Mouse (Mus musculus): ENCODE data around the gene Acin1. TPM values are rescaled to one million over a fixed set of nuclear protein-coding genes. Genes with fewer than 3 reads are reported as not detected.

Acin1 gene
- polyA plus RNA-seq (2014; fragmentation: Nextera tagmentation; extraction: Ambion mirVana): 112 TPM in 2 replicates

DNA sequence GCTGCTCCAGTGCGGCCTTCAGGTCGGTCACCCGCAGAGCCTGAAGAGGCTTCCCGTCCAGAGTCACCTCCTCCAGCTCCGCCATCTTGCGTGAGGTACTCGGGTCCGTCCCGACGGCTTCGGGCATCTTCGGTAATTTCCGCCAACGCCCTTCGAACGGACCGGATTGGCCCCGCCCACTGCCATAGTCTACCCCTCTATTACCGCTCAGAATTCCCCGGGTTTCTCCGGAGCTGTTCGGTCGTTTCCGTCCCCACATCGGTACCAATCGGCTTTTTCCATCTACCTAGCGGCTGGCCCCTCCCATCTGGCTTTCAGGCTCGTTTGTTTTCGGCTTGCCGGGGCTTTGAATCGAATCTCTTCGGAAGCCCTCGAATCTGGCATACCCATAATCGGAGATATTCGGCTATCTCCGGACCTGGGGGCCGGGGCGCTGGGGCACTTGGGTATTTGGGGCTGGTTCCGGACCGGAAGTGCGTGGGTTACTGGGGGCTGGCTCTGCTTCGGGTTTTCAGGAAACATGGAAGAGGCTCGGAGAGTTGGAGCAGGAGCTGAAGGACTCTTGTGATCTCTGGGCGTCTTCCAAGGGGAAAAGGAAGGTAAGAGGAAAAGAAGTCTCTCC, at the start of gene Acin1:
Acin1 (minus strand) TSS at position 410 of the 622 bp plus-strand sequence.
- under 1% methylated on average over 44 of the region's 44 CpGs for WGBS
- H3K27ac ChIP-seq (ENCODE audit: low read depth): peak within 1 kb of the TSS; percentile 95
- H3K9me3 ChIP-seq (ENCODE audit: control insufficient read depth, low read length): no peaks in the 10 kb centered on the region
- peak within 1 kb of the TSS; percentile 88 for H3K4me3 ChIP-seq (ENCODE audit: low read depth, low read length)
- peaks cover 53% of the 10 kb centered on the region for H3K36me3 ChIP-seq (ENCODE audit: control insufficient read depth, insufficient read depth, low read length)
- peak within 1 kb of the TSS; percentile 96 for H3K9ac ChIP-seq (ENCODE audit: low read length)
- H3K4me2 ChIP-seq (ENCODE audit: low read length): peak within 1 kb of the TSS; percentile 77
- no peaks in the 10 kb centered on the region for H3K27me3 ChIP-seq (replicated peaks; ENCODE audit: control insufficient read depth, insufficient read depth, low read length)
- DNase-seq (ENCODE audit: low spot score) (peak; percentile 100), ATAC-seq (replicated peaks; ENCODE audit: low FRiP score, low TSS enrichment, low read depth) (peak; percentile 97)
- peaks cover 13% of the 10 kb centered on the region for H3K4me1 ChIP-seq (replicated peaks; ENCODE audit: control insufficient read depth, insufficient read depth, low read length)

DNA sequence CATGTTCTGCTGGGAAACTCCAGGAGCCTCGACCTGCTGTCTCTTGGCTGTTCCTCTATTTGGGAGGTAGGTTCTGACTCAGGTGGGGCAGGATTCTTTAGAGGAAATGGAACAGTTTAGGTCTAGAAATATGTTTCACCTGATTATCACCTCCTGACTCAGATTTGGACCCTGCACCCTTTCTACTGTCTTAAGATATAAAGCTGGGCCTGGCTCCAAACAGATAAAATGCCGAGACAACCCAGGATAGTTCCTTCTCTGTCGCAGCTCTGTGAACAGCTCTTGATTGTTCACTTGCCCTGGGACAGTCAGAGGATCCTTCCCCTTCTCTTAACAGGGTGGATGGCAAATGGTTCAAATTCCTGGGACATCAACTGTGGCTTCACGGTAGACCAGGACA, 48.5 kb upstream of the Acin1 start:
- Histone ChIP-seq H3K9ac (ENCODE audit: low read length) (no peak overlapping the region), H3K27ac (ENCODE audit: low read depth) (no peak overlapping the region), H3K36me3 (ENCODE audit: control insufficient read depth, insufficient read depth, low read length) (no peaks in the 10 kb centered on the region), H3K27me3 (replicated peaks; ENCODE audit: control insufficient read depth, insufficient read depth, low read length) (no peaks in the 10 kb centered on the region), H3K4me2 (ENCODE audit: low read length) (no peak overlapping the region), H3K4me1 (replicated peaks; ENCODE audit: control insufficient read depth, insufficient read depth, low read length) (no peaks in the 10 kb centered on the region; the same call in 1 of the 2 replicates), H3K4me3 (ENCODE audit: low read depth, low read length) (no peak overlapping the region), H3K9me3 (ENCODE audit: control insufficient read depth, low read length) (no peaks in the 10 kb centered on the region)
- 71% methylated on average over 4 of the region's 4 CpGs for WGBS
- no peak for ATAC-seq (replicated peaks; ENCODE audit: low FRiP score, low TSS enrichment, low read depth)
- DNase-seq (ENCODE audit: low spot score): no peak

DNA sequence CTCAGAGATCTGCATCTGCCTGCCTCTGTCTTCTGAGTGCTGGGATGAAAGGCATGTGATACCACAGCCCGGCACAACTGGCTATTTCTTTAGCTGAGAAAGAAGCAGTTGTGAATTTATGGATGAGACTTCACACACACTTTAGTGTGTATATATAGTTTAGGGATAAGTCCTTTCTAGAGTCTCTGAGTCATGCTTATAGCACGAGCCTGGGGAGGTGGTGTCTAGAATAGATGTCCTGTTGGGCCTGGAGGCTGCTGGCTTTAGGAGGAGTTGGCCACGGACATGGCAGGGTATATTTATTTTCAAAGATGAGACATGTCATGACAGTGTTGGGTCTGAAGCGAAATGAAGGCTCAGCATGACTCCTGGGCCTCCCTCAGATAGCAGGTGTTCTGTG, 47.3 kb upstream of the Acin1 start:
- Histone ChIP-seq H3K4me2 (ENCODE audit: low read length) (no peak overlapping the region), H3K4me3 (ENCODE audit: low read depth, low read length) (no peak overlapping the region), H3K9ac (ENCODE audit: low read length) (no peak overlapping the region), H3K36me3 (ENCODE audit: control insufficient read depth, insufficient read depth, low read length) (no peaks in the 10 kb centered on the region), H3K27ac (ENCODE audit: low read depth) (no peak overlapping the region), H3K27me3 (replicated peaks; ENCODE audit: control insufficient read depth, insufficient read depth, low read length) (no peaks in the 10 kb centered on the region), H3K4me1 (replicated peaks; ENCODE audit: control insufficient read depth, insufficient read depth, low read length) (no peaks in the 10 kb centered on the region; the same call in 1 of the 2 replicates), H3K9me3 (ENCODE audit: control insufficient read depth, low read length) (no peaks in the 10 kb centered on the region)
- no peak for DNase-seq (ENCODE audit: low spot score)
- no peak for ATAC-seq (replicated peaks; ENCODE audit: low FRiP score, low TSS enrichment, low read depth)
- 66% methylated on average over 4 of the region's 4 CpGs for WGBS

DNA sequence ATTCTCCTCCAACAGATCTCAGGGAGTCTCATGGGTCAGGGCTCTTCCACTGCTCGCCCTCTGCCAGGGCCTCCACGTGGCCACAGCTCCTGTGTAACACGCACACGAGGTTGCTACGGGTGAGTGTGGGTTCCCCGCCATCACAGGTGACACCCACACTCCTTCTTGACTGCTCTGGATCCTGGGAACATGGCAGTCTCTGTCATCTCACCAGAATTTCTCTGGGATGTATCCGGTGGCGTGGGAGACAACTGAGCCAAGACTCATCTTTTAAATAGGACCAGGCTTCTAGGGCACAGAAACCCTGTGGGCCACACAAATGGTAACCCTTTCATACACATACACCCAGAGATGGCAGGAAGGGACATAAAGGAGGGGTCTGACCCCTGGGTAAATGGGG, 45.5 kb upstream of the Acin1 start:
- 93% methylated on average over 8 of the region's 8 CpGs for WGBS
- H3K4me1 ChIP-seq (replicated peaks; ENCODE audit: control insufficient read depth, insufficient read depth, low read length): no peaks in the 10 kb centered on the region; the same call in 1 of the 2 replicates
- no peaks in the 10 kb centered on the region for H3K9me3 ChIP-seq (ENCODE audit: control insufficient read depth, low read length)
- H3K9ac ChIP-seq (ENCODE audit: low read length): no peak overlapping the region
- no peaks in the 10 kb centered on the region for H3K36me3 ChIP-seq (ENCODE audit: control insufficient read depth, insufficient read depth, low read length)
- H3K27me3 ChIP-seq (replicated peaks; ENCODE audit: control insufficient read depth, insufficient read depth, low read length): no peaks in the 10 kb centered on the region
- H3K4me3 ChIP-seq (ENCODE audit: low read depth, low read length): no peak overlapping the region
- no peak overlapping the region for H3K4me2 ChIP-seq (ENCODE audit: low read length)
- no peak for DNase-seq (ENCODE audit: low spot score)
- ATAC-seq (replicated peaks; ENCODE audit: low FRiP score, low TSS enrichment, low read depth): no peak
- no peak overlapping the region for H3K27ac ChIP-seq (ENCODE audit: low read depth)

DNA sequence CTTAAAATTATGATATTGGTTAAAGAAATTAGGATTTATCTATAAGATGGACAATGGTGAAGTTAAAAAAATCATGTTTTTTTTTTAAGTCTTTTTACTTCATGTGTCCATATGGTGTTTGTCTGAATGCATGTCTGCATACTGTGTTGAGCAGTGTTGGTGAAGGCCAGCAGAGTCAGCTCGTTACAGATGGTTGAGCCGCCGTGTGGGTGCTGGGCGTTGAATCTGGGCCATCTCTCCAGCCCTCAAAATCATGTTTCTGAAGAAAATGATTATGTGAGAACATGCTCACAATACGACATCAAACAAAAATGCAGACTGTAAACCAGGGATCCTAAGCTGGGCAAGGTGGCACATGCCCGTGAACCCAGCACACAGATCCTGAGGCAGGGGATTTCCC, 43.6 kb upstream of the Acin1 start:
- no peaks in the 10 kb centered on the region for H3K9me3 ChIP-seq (ENCODE audit: control insufficient read depth, low read length)
- H3K4me3 ChIP-seq (ENCODE audit: low read depth, low read length): no peak overlapping the region
- WGBS: 84% methylated on average over 6 of the region's 6 CpGs
- H3K36me3 ChIP-seq (ENCODE audit: control insufficient read depth, insufficient read depth, low read length): no peaks in the 10 kb centered on the region
- DNase-seq (ENCODE audit: low spot score) (no peak), ATAC-seq (replicated peaks; ENCODE audit: low FRiP score, low TSS enrichment, low read depth) (no peak)
- H3K27me3 ChIP-seq (replicated peaks; ENCODE audit: control insufficient read depth, insufficient read depth, low read length): no peaks in the 10 kb centered on the region
- H3K4me1 ChIP-seq (replicated peaks; ENCODE audit: control insufficient read depth, insufficient read depth, low read length): no peaks in the 10 kb centered on the region
- no peak overlapping the region for H3K4me2 ChIP-seq (ENCODE audit: low read length)
- no peak overlapping the region for H3K27ac ChIP-seq (ENCODE audit: low read depth)
- no peak overlapping the region for H3K9ac ChIP-seq (ENCODE audit: low read length)

DNA sequence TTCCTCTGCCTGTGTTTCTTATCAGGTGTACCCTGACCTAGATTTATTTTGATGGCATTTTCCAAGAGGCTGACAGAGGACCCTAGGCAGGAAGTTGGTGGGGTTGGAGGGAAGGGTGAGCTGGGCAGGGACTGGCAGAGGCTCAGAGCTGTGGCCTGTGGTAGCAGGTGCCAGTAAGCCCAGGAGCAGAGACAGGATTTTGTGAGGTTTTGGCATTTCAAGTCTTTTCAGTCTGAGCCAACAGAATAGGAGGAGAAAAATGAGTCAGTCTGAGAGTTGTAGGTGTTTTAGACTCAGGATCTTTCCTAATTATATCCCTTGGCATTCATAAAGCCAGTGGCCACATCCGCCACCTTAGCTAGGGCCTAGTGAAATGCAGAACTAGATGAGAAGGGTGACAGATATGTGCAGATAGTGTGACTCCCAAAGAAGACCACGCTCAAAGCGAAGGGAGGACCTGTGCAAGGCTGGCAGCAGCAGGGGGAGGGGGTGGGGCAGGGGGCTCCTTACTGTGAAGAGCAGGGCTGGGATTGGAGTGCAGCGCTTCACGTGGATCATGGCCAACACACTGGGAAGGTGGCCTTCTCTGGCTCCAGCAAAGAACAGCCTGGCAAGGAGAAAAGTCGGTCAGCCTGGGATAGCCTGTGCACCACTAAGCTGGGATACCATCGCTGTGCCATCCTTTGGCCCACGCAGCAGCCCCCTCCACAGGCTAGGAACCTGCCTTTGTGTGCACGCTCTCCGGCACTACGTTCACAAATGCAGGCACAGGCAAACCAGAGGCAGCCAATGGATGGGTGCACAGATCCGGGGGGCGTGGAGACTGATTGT, 42.3 kb upstream of the Acin1 start:
- no peaks in the 10 kb centered on the region for H3K27me3 ChIP-seq (replicated peaks; ENCODE audit: control insufficient read depth, insufficient read depth, low read length)
- H3K4me3 ChIP-seq (ENCODE audit: low read depth, low read length): no peak overlapping the region
- no peak for DNase-seq (ENCODE audit: low spot score)
- no peak overlapping the region for H3K9ac ChIP-seq (ENCODE audit: low read length)
- no peaks in the 10 kb centered on the region for H3K4me1 ChIP-seq (replicated peaks; ENCODE audit: control insufficient read depth, insufficient read depth, low read length)
- no peak overlapping the region for H3K27ac ChIP-seq (ENCODE audit: low read depth)
- ATAC-seq (replicated peaks; ENCODE audit: low FRiP score, low TSS enrichment, low read depth): no peak
- no peaks in the 10 kb centered on the region for H3K9me3 ChIP-seq (ENCODE audit: control insufficient read depth, low read length)
- 69% methylated on average over 13 of the region's 13 CpGs for WGBS
- H3K4me2 ChIP-seq (ENCODE audit: low read length): no peak overlapping the region
- H3K36me3 ChIP-seq (ENCODE audit: control insufficient read depth, insufficient read depth, low read length): 0 out of 2 replicates have a peak, but pooled peaks cover 4% of the 10 kb centered on the region

DNA sequence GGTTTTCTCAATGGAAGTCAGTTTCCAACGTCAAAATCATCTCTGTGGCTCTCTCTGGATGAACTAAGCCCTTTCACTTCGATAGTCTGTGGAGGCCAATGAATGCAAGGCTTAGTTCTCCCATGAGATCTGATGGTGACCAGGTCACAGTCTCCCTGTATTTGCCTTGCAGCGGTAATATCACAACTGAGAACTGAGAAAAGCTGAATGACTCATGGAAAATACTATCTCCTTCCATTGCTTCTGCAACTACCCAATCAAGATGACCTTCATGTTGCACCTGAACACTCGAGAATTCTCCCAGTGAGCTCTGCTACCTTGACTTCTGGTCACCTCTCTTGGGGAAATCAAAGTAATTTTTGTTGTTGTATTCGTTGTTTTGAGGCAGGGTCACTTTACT, 40.8 kb upstream of the Acin1 start:
- H3K4me2 ChIP-seq (ENCODE audit: low read length): no peak overlapping the region
- no peak overlapping the region for H3K9ac ChIP-seq (ENCODE audit: low read length)
- DNase-seq (ENCODE audit: low spot score) (no peak), ATAC-seq (replicated peaks; ENCODE audit: low FRiP score, low TSS enrichment, low read depth) (no peak)
- 0 out of 2 replicates have a peak, but pooled peaks cover 4% of the 10 kb centered on the region for H3K36me3 ChIP-seq (ENCODE audit: control insufficient read depth, insufficient read depth, low read length)
- H3K9me3 ChIP-seq (ENCODE audit: control insufficient read depth, low read length): no peaks in the 10 kb centered on the region
- H3K4me1 ChIP-seq (replicated peaks; ENCODE audit: control insufficient read depth, insufficient read depth, low read length): no peaks in the 10 kb centered on the region
- whole genome bisulfite sequencing: 79% methylated on average over 5 of the region's 5 CpGs
- no peaks in the 10 kb centered on the region for H3K27me3 ChIP-seq (replicated peaks; ENCODE audit: control insufficient read depth, insufficient read depth, low read length)
- no peak overlapping the region for H3K4me3 ChIP-seq (ENCODE audit: low read depth, low read length)
- H3K27ac ChIP-seq (ENCODE audit: low read depth): no peak overlapping the region

DNA sequence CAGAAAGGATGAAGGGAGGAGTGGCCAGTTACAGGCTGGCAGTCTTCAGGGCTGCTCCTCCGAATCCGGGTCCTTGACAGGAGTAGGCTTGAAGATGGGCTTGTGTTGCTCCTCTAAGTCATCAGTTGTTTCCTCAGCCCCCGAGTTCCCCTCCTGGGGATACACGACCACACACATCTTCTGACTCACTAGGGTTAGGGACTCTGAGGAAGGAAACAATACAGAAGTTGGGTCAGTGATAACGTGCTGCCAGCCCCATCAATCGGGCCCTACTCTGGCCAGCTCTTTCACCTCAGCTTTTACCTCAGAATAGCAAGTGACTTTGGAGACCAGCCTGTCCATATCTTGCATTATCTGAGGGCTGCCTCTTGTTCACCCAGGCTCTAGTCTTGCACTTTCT, 37.3 kb upstream of the Acin1 start:
- DNase-seq (ENCODE audit: low spot score) (no peak), ATAC-seq (replicated peaks; ENCODE audit: low FRiP score, low TSS enrichment, low read depth) (no peak)
- Histone ChIP-seq H3K4me2 (ENCODE audit: low read length) (no peak overlapping the region), H3K27me3 (replicated peaks; ENCODE audit: control insufficient read depth, insufficient read depth, low read length) (no peaks in the 10 kb centered on the region), H3K9me3 (ENCODE audit: control insufficient read depth, low read length) (no peaks in the 10 kb centered on the region), H3K27ac (ENCODE audit: low read depth) (no peak overlapping the region), H3K9ac (ENCODE audit: low read length) (no peak overlapping the region), H3K36me3 (ENCODE audit: control insufficient read depth, insufficient read depth, low read length) (0 out of 2 replicates have a peak, but pooled peaks cover 4% of the 10 kb centered on the region), H3K4me1 (replicated peaks; ENCODE audit: control insufficient read depth, insufficient read depth, low read length) (no peaks in the 10 kb centered on the region), H3K4me3 (ENCODE audit: low read depth, low read length) (no peak overlapping the region)
- 76% methylated on average over 6 of the region's 6 CpGs for WGBS
